Mouse (Mus musculus) ovary, adult 2 months (tissue): ENCODE data around the gene Gm14781. TPM values are rescaled to one million over a fixed set of nuclear protein-coding genes. Genes with fewer than 3 reads are reported as not detected.

Experiments used
- polyA plus RNA-seq: library from polyadenylated mRNA; depleted of rRNA; stranded (reverse); fragments of >200 nt; gene quantifications from 2 replicates; pipeline ENCODE4 v1.2.3, GENCODE M21; 2012; rRNA removed

Gm14781 gene
- not detected in 2 replicates for polyA plus RNA-seq

DNA sequence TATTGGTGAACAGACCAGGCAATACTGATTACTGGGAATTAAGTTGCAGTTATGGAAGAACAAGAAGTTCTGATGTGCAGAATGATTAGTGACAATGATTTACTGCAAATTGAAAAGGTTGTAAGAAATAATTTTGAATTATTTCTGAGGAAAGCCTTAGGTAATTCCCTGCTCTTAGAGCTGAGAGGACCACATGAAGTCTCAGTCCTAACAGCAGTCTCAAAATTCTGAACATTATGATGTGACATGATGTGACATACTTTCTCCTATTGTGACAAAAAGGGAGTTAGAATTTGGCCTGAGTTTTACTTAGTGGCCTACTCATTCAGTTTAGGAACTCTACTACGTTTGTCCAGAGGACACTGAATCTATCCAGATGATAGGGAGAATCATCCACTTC lies at the start of gene Gm14781:
Gene Gm14781, plus strand, starts transcription at position 301 of the 400 bp plus-strand sequence.

Other genes starting within 250 kb of the Gm14781 start
- gene Gm5072, start 239.7 kb upstream of the Gm14781 start, polyA plus RNA-seq = not detected in 2 replicates
- gene Gm8914, start 152.1 kb upstream of the Gm14781 start, polyA plus RNA-seq = not detected in 2 replicates
- not detected in 2 replicates for gene 1700084M14Rik, start 56.3 kb upstream of the Gm14781 start, polyA plus RNA-seq
- not detected in 2 replicates for gene Mageb5, start 150.8 kb downstream of the Gm14781 start, polyA plus RNA-seq